Mouse (Mus musculus): ENCODE data around the gene Dusp14.

The Dusp14 gene

DNA sequence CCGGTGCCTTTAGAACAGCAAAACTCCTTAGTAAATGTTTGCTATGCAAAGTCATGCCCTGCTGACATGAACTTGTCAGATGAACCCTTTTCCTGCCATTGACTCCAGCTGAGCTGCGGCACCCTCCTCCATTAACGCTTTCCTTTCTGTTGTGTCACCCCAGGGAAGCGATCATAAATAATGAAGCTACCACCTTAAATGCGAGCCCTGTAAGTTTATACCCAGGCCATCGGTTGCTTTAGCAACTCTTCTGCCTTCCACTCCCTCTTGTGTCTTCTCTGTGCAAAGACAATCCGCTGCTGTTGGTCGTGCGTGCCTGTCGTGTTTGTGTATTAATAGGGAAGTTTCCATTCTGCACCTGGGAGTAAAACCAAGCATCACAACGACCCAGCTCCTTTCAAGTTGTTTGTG, 3.0 kb downstream of the Dusp14 start:
- DNase-seq, result peak; percentile 23 to 28

GRCm38 (mm10) chr11:84063631-84064209, 5.3 kb downstream of the Dusp14 start:
- no peak for DNase-seq

DNA sequence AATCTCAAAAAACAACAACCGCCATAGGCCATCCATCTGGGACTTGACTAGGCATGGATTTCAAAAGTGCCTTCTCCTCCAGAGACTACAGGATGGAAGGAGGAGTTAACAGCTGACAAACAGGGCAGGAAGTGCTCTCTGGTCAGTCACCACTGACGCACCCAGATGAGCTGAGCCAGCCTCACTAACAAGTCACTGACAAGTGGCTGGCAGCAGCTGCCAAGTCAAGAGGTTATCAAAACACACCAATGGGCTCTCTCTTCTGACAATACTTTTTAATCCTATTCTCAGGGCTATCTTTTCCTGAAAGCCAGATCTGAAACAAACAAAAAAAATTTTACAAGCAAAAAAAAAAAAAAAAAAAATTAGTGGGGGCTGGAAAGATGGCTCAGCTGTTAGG, 6.3 kb downstream of the Dusp14 start:
- DNase-seq, result no peak

- no peak for DNase-seq
These were observed 7.2 kb downstream of the Dusp14 start for GRCm38 (mm10) chr11:84061881-84062280.

DNA sequence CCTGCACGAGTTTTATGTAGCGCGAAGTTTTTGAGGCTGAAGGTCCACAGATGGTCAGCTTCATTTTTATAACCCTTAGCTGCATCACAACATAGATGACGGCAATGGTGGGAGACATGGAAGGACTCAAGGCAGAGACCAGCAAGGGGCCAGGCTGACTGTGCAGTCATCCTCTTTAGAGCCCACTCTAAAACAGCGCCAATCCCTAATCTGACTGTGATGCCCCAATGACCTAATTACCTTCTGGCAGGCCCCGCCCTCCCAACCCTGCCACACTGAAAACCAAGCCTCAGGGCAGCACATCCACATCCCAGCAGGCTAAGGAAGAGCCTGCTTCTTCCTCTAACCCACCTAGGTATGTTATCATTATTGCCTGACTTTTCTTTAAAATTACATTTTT, 8.4 kb downstream of the Dusp14 start:
- no peak for DNase-seq

- no peak for DNase-seq
These were observed 9.3 kb downstream of the Dusp14 start for GRCm38 (mm10) chr11:84059784-84060183.

- DNase-seq, result no peak
These were observed 11.6 kb downstream of the Dusp14 start for GRCm38 (mm10) chr11:84057418-84057817.

- no peak for DNase-seq
These were observed 15.4 kb downstream of the Dusp14 start for GRCm38 (mm10) chr11:84053524-84054163.

GRCm38 (mm10) chr11:84053055-84053454, 16.0 kb downstream of the Dusp14 start:
- DNase-seq, result no peak

- DNase-seq, result no peak
These were observed 20.6 kb downstream of the Dusp14 start for GRCm38 (mm10) chr11:84048411-84048810.

DNA sequence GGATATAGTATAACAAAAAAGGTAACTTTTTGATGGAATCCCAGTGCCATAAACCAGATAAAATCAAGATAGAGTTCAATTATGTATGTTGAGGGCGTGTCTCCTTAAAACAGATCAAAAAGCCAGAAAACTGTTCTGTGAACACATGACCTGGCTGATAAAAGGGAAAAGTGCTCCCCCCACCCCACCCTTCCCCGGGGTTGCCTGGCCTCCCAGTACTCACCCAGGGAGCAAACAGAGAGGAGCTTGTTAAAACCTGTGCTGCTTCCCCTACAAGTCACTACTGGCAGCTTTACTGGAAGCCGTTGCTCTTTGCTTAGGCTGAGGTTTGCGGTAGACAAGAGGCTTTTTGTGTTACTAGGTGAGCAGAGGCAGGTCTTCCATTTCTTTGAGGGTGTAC, 21.8 kb downstream of the Dusp14 start:
- DNase-seq, result no peak

GRCm38 (mm10) chr11:84044988-84045387, 24.1 kb downstream of the Dusp14 start:
- DNase-seq, result no peak

DNA sequence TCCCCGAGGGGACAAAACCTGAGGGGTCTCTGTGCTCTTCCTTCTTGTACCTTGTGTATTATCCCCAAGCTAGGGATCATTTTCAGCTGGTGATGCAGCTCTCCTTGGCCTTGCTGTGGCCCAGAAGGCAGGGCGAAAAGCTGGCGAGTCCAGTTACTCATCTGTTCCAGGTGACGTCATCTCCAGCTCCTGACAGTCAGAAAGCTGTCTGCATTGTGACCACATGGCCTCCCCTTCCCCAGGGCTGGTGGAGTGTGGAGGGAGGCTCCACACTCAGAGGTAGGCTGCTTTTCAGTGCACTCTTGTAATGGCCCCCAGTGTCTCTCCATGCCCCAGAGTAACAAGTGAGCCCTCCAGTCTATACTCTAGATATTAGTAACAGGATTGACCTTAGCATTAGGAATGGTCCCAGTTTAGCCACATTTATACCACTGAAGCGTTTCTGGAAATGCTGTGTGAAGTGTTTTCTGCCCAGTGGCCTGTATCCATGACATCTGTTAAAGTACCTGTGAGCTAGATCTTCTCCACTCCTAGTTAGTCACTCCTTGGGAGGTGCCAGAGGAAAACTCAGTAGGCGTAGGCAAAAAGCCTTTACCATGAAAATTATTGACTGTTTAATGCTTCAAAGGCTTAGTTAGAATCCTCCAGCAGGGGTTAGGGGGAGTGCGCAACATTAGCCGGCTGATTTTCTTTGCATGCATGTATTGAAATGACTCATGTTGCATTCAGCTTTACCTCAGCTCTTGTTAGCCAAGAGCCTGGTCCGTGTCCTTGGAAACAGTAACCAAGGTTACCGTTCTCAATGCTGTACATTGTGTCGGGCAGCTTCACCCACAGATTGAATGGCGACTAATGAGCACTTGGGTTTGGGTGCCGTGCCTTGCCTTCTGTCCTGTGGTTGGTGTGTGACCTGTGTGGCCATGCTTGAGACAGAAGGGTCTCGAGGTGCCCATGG, 26.0 kb downstream of the Dusp14 start:
- no peak for DNase-seq

GRCm38 (mm10) chr11:84040621-84041020, 28.4 kb downstream of the Dusp14 start:
- DNase-seq, result no peak

GRCm38 (mm10) chr11:84033671-84034070, 35.4 kb downstream of the Dusp14 start:
- no peak for DNase-seq

DNA sequence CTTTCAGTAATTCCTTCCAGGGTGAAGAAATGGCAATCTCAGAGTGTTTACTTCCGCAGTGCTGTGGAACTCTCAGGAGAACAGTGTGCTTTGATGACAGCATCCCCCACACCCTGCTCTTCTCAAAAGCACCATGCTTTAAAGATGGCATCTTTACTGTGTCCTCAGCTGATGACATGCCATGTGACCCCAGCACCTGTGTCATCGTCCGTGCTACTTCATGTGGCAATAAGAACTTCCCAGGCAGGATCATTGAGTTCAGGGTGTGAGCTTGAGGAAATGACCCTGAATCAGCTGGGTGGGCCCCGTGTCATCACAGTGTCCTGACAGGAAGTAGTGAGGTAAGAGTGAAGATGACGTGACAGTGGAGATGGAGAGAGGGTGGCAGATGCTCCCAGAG, 36.5 kb downstream of the Dusp14 start:
- no peak for DNase-seq

GRCm38 (mm10) chr11:84031971-84032370, 37.1 kb downstream of the Dusp14 start:
- peak; percentile 44 to 50 for DNase-seq

DNA sequence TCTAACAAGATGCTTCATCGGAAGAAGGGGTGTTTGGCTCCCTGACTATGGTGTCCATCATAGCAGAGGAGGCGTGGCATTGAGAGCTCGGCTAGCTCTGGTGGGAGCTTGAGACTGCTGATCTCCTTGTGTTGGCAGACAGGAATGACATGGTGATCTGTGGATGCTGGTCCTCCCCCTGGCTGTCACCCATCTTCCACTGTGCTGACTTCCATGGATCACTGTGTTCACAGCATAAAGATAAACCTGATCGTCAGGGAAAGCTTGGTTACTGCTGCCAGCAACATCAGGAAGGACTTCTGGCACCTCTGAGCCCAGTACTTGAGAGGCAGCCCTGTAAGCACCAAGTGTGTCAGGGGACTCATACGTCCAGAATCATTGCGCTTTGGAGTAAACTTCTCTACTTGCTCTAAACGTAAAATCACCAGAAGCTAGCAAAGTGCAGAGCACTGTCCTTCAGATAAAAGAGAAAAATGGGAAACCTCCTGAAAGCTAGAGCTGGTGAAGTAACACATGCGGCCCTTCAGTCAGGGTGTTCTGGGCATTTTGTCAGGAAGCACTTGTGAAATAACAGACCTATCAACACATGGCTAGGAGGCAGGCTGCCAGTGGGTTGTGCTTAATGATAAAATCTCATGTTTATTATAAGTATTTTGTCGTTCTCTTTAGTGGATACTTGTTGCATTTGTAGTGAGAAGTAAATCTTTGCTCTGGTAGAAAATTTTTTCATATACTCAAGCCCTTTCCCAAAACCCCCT, 40.6 kb downstream of the Dusp14 start:
- DNase-seq, result no peak

GRCm38 (mm10) chr11:84027231-84027630, 41.8 kb downstream of the Dusp14 start:
- no peak for DNase-seq

- DNase-seq, result no peak
These were observed 52.1 kb downstream of the Dusp14 start for GRCm38 (mm10) chr11:84016810-84017508.

- no peak for DNase-seq
These were observed 52.8 kb downstream of the Dusp14 start for GRCm38 (mm10) chr11:84016147-84016809.

DNA sequence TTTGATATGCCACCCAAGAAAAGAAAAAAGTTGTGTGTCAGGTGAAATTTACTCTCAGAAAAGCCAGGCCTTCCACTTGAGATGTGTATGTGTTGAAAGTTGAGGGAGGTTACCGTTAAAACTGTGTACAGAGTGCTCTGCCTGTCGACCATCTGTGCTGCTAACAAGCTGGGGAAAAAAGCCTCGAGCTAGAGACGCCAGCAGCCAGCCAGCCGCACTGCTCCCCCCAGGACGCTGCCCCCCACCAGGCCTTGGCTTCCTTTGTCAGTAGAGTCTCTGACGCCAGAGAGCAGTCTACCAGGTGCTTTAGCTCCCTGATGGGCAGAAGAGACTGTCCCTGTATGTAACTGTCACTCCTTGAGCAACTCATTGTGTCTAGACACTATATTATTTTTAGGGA, 56.0 kb downstream of the Dusp14 start:
- no peak for DNase-seq

All from B cell, adult 2 months (primary cell).